Mouse (Mus musculus) megakaryocyte-erythroid progenitor cell, adult 5-6 weeks (primary cell): ENCODE measurements around the gene Cntn5. TPM values are rescaled to one million over a fixed set of nuclear protein-coding genes. Genes with fewer than 3 reads are reported as not detected.

ENCODE experiments used
- ATAC-seq: replicated peaks from 2 replicates; pipeline ENCODE4 v1.8.0; 2016; ENCODE audit warnings: mild to moderate bottlenecking, inconsistent platforms; ENCODE audit not compliant: severe bottlenecking, poor library complexity, low FRiP score, low TSS enrichment
- total RNA-seq, 2 experiments: library from RNA; stranded (forward) in 1 of 2; stranded (reverse) in 1 of 2; fragments of 200-1000, 215-1000 nt in 1 of 2; fragments of >200 nt in 1 of 2; fragmentation: Nextera tagmentation in 1 of 2; gene quantifications; 2 replicates each; pipeline ENCODE4 v1.2.3; 2014 to 2017

Gene Cntn5
- total RNA-seq, 2 experiments from 2014 or later, result not detected

- no peak for ATAC-seq
Measured at GRCm38 (mm10) chr9:10471484-10472125, 433.0 kb downstream of the Cntn5 start.

- no peak for ATAC-seq
Measured at GRCm38 (mm10) chr9:10464758-10465157, 439.8 kb downstream of the Cntn5 start.

- ATAC-seq, result no peak
Measured at GRCm38 (mm10) chr9:10457900-10458299, 446.7 kb downstream of the Cntn5 start.

- no peak for ATAC-seq
Measured at GRCm38 (mm10) chr9:10448987-10449563, 455.5 kb downstream of the Cntn5 start.

GRCm38 (mm10) chr9:10447220-10447837 is 457.2 kb downstream of the Cntn5 start:
- ATAC-seq, result no peak

- ATAC-seq, result no peak
Measured at GRCm38 (mm10) chr9:10412075-10412474, 492.5 kb downstream of the Cntn5 start.

GRCm38 (mm10) chr9:10400099-10400498 is 504.5 kb downstream of the Cntn5 start:
- no peak for ATAC-seq

DNA sequence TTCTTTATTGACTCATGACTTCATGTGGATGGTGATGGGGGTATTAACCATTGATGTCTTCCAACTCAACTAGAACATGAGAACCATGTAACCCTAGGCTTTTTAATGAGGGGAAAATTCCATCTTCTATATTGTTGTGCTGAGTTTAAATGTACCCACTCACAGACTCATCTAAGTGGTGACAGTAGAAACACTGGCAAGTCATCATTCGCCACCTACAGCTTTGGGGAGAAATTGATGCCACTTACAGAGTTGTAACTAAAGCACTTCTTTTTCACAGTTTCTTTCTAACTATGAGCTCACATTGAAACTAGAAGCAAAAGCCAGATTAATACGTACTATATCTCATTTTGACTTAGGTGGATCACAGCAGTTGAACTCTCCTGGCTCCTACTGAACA is 514.7 kb downstream of the Cntn5 start:
- ATAC-seq, result no peak

DNA sequence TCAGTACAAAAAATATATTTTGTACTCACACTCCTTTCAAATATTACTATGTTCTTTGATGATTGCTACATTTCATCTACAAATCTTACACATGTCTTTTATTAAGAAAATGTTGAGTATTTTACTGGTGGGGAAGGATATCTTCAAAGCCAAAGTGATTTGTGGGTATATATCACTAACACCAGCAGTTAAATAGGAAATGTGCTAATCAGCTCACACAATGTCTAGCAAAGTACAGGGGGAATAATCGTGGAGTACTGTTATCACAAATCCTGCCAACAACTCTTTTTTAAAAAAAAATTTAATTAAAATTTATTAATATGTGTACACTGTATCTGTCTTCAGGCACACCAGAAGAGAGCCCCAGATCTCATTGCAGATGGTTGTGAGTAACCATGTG is 520.1 kb downstream of the Cntn5 start:
- ATAC-seq, result no peak

DNA sequence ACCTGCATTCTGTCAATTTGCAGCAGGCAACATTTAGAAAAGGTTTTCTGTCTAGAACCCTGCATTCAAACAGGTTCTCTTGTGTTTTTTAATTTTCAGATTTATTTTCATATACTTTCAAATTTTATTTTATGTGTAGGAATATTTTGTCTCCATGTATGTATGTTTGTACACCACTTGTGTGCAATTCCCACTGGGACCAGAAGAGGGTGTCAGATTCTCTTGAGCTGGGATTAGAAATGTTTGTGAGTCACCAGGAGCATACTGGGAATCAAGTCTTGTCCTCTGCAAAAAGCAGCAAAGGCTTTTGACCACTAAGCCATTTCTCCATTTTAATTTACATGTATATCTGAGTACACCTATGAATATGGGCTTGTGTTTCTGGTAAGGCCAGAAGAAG is 521.4 kb downstream of the Cntn5 start:
- ATAC-seq, result no peak

DNA sequence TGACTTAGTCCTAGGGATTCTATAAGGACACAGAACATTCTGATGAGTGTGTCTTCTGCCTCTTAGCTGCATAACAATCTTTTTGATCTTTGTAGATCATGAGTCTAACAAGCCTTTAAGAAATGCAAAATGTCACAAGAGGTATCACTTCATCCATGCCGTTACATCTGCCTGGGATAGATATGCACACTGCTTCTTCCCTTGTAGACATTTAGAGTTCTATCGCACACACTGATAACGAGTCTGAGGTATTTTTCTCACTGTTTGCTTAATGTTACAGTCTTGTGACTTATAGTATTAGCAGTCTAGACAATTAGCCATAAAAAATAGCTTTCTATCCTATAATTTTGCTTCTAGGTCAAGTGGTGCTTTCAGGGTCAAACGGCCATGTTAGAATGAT is 522.9 kb downstream of the Cntn5 start:
- ATAC-seq, result no peak

DNA sequence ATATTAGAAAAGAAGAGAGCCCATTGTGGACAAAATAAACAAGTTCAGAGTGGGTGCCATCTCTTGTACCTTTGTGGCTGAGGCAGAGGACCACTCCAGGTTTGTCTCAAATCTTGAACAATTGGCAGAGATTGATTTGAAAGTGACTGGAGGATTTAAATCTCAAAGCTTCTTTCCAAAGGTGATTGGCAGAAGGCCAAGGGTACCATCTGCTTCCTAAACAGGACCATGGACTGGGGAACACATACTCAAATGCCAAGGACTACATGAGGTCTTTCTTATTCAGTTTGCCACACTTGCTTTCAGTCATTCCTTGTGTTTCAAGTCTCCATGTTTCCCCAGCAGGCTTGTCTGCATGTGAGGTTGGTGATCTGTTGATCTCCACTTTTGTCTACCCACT is 528.3 kb downstream of the Cntn5 start:
- ATAC-seq, result no peak

GRCm38 (mm10) chr9:10368971-10369370 is 535.6 kb downstream of the Cntn5 start:
- no peak for ATAC-seq

DNA sequence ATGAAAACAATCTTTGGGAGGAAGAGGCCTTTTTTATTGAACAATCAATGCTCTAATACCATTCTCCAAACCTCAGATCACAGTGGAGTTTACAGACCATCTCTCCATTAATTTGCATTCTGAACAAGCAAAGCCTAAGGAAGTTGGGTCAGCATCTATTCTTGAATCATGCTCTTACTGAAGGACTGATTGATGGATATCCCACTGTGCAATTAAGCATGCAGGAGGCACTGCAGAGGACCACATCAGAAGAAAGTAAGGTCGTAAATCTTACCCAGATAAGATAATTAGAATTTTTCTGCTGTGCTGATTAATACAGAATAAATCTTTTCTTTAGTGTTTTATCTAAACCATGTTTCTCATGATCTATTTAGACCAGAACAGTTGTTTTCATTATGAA is 536.2 kb downstream of the Cntn5 start:
- no peak for ATAC-seq

DNA sequence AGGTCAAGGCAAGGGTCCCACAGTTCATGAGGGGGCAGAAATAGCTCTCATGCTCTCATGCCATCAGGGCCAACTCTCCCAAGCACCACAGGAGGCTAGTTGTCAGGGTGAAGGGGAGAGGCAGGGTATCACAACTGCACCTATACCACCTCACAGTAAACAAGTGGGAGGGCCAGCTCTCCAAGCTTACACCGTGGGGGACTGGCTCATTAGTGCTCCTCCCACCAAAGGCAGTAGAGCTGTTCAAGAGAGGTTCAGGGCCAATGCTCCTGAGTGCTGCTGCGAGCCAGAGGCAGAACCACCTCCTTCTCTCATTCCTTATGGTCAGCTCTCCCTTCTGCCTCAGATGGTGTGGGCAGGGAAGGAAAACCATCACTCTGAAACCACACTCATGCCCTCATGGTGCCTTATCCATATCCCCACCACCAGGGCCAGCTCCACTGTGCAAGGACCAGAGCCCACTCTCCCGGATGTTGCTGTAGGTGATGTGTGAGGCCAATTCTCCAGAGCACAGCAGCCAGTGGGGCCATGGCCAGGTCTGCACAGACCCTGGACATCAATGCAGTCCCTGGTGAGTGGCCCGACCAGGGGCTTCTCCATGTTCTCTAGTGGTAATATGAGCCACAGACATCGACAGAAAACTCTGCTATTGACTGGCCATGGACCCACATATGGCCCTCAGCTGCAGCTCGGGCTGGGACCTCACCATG is 538.2 kb downstream of the Cntn5 start:
- no peak for ATAC-seq

DNA sequence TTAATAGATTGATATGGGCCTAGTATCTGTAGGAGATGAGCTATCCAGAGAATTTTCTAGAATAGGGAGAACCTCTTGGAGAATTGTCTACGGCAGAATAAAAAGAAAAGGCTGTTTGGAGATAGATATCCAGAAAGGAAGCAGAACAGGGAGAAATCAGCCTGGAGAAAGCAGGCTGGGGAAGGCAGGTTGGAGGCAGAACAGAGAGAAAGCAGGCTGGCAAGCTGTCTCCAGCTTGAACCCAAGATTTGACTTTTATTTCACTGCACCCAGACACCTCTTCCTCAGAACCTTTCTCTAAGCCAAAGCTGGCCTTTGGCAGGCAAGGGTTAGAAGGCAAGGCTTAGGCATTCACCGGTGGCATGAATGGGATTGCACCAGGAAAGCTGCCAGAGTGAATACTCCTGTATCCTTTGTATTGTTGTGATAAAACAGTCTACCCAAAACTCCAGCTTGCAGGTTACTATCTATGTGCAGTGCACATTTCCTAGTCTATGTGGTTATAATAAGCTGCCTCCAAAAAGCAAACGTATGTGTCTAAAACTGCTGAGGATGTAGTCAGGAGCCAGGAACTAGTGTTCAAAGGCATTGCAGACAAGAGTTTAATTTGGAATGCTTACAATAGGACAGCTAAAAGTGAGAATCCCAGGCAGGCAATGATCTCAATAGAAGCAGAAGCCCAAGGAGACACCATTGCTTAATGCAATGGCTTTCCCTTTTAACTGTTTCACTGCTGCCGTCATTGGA is 553.5 kb downstream of the Cntn5 start:
- ATAC-seq, result no peak

DNA sequence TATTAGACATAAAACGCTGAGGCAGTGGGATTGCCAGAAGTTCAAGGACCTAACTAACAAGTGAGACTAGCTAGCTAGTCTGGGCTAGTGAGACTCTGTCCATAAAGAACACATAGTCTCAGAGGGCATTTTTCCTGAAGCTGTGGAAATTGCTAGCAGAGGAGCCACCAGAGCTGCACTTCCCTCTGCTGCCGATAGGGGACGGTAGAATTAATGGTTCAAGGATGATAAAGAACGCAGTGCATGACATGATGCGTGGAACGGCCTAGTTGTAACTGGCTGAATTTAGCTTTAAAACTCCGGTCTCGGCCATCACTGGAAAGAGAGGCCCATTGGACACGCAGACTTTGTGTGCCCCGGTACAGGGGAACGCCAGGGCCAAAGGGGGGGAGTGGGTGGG is 555.8 kb downstream of the Cntn5 start:
- ATAC-seq, result no peak

- no peak for ATAC-seq
Measured at GRCm38 (mm10) chr9:10348222-10348621, 556.4 kb downstream of the Cntn5 start.

- no peak for ATAC-seq
Measured at GRCm38 (mm10) chr9:10340751-10341150, 563.8 kb downstream of the Cntn5 start.

- no peak for ATAC-seq
Measured at GRCm38 (mm10) chr9:10339716-10340115, 564.9 kb downstream of the Cntn5 start.
